Mouse (Mus musculus): Measurements from ENCODE around the gene Ms4a6c. TPM values are rescaled to one million over a fixed set of nuclear protein-coding genes. Genes with fewer than 3 reads are reported as not detected.
"Not testable (repeated sequence)": the region's sequence is repeated elsewhere in the genome, so short reads cannot be mapped to it uniquely, and the experiment has no call there.

The Ms4a6c gene
- polyA plus RNA-seq, 1 experiment from 2014 or later = 4.2 TPM

DNA sequence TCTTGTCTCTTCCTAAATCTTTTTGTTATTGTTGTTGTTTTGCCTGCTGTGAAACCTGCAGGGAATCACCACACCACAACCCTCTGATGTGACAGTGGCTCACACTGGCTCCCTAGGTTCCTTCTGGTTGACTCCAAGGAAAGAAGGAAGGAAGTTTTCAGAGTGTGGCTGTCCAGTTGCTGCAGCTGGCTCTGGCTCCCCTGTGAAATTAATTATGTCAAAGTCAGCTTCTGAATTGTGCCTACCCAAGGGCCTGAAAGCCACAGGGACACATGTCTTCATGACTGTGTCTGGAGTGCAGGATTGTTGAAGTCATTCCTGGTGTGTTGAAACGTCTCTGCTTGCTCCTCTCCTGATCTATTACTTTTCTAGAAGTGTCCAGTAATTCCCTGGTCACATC is 805 bp upstream of the Ms4a6c start:
- not testable (repeated sequence) for H3K27ac ChIP-seq (ENCODE audit: low read length); H3K4me3 ChIP-seq (ENCODE audit: low read length); H3K9ac ChIP-seq (ENCODE audit: low read length); ATAC-seq (replicated peaks; ENCODE audit: extremely low read depth, insufficient read depth, low FRiP score); H3K4me2 ChIP-seq (ENCODE audit: low read depth, low read length); H3K36me3 ChIP-seq (ENCODE audit: control insufficient read depth, insufficient read depth); H3K4me1 ChIP-seq (ENCODE audit: control insufficient read depth, insufficient read depth, low read length); H3K27me3 ChIP-seq (ENCODE audit: control insufficient read depth, insufficient read depth, low read length); H3K9me3 ChIP-seq (replicated peaks; ENCODE audit: control insufficient read depth, low read length)
- 54% methylated on average over 1 of the region's 1 CpGs for WGBS

DNA sequence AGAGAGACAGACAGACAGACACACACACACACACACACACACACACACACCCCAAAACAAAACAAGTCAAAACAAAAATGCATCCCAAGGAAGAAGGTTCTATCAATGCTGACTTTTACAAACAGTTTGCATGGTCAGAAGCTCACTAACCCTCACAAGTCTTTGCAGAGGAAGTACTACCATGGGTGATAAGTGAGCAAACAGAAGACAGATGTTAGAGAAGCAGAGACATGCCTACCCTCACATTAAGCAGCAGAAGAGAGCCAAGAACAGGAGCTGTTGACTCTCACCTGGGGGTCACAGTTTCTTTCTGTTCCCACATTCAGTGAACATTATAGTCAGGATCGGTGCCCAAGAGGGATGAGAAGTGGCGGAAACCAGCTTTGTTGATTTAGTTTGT is 10.5 kb downstream of the Ms4a6c start:
- Histone ChIP-seq H3K4me1 (ENCODE audit: control insufficient read depth, insufficient read depth, low read length) (no peaks in the 10 kb centered on the region), H3K27me3 (ENCODE audit: control insufficient read depth, insufficient read depth, low read length) (no peaks in the 10 kb centered on the region), H3K4me3 (ENCODE audit: low read length) (no peak overlapping the region), H3K36me3 (ENCODE audit: control insufficient read depth, insufficient read depth) (no peaks in the 10 kb centered on the region), H3K4me2 (ENCODE audit: low read depth, low read length) (no peak overlapping the region), H3K9ac (ENCODE audit: low read length) (no peak overlapping the region), H3K27ac (ENCODE audit: low read length) (no peak overlapping the region), H3K9me3 (replicated peaks; ENCODE audit: control insufficient read depth, low read length) (no peaks in the 10 kb centered on the region)
- WGBS = 75% methylated on average over 2 of the region's 2 CpGs
- ATAC-seq (replicated peaks; ENCODE audit: extremely low read depth, insufficient read depth, low FRiP score) = no peak

DNA sequence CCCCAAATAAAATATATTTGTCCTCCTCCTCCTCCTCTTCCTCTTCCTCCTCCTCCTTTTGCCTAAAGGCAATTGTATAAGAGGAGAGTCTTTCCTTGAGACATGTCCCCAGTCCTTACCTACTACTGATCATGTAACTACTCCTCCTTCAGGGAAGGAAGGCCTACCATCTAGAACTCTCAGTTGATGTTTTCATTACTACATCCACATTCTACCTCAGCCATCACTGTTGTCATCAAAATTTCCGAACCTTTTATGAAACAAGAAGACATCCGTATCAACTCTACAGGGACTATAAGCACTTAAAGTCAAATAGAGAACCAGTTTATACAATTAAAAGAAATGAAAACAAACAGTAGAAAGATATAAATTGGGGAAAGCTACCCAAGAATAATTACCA is 13.5 kb downstream of the Ms4a6c start:
- Histone ChIP-seq H3K9me3 (replicated peaks; ENCODE audit: control insufficient read depth, low read length) (no peaks in the 10 kb centered on the region), H3K36me3 (ENCODE audit: control insufficient read depth, insufficient read depth) (no peaks in the 10 kb centered on the region), H3K4me2 (ENCODE audit: low read depth, low read length) (no peak overlapping the region), H3K9ac (ENCODE audit: low read length) (no peak overlapping the region), H3K4me3 (ENCODE audit: low read length) (no peak overlapping the region), H3K27me3 (ENCODE audit: control insufficient read depth, insufficient read depth, low read length) (no peaks in the 10 kb centered on the region), H3K27ac (ENCODE audit: low read length) (no peak overlapping the region), H3K4me1 (ENCODE audit: control insufficient read depth, insufficient read depth, low read length) (no peaks in the 10 kb centered on the region)
- 82% methylated on average over 2 of the region's 2 CpGs for WGBS
- no peak for ATAC-seq (replicated peaks; ENCODE audit: extremely low read depth, insufficient read depth, low FRiP score)

DNA sequence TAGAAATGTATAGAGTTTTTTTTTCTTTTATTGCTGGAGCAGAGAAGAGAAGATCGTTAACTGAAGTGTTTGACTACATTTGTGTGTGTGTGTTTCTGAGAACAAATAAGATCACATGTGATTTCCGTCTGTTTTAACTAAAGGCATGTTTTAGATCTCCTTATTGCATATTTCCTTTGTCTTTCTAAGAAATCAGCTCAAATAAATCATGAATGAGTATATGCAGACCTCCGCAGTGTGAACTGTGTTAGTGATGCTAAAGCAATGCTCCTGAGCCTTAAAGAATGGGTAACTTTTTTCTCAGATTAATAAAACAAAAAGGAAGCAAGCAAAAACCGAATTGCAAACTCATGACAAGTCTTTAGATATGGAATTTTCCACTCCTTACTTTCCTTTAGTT is 14.8 kb downstream of the Ms4a6c start:
- H3K4me3 ChIP-seq (ENCODE audit: low read length) = no peak overlapping the region
- H3K27ac ChIP-seq (ENCODE audit: low read length) = no peak overlapping the region
- no peak overlapping the region for H3K9ac ChIP-seq (ENCODE audit: low read length)
- H3K4me1 ChIP-seq (ENCODE audit: control insufficient read depth, insufficient read depth, low read length) = no peaks in the 10 kb centered on the region
- no peaks in the 10 kb centered on the region for H3K27me3 ChIP-seq (ENCODE audit: control insufficient read depth, insufficient read depth, low read length)
- H3K4me2 ChIP-seq (ENCODE audit: low read depth, low read length) = no peak overlapping the region
- no peak for ATAC-seq (replicated peaks; ENCODE audit: extremely low read depth, insufficient read depth, low FRiP score)
- H3K9me3 ChIP-seq (replicated peaks; ENCODE audit: control insufficient read depth, low read length) = no peaks in the 10 kb centered on the region
- WGBS = 62% methylated on average over 4 of the region's 4 CpGs
- no peaks in the 10 kb centered on the region for H3K36me3 ChIP-seq (ENCODE audit: control insufficient read depth, insufficient read depth)

DNA sequence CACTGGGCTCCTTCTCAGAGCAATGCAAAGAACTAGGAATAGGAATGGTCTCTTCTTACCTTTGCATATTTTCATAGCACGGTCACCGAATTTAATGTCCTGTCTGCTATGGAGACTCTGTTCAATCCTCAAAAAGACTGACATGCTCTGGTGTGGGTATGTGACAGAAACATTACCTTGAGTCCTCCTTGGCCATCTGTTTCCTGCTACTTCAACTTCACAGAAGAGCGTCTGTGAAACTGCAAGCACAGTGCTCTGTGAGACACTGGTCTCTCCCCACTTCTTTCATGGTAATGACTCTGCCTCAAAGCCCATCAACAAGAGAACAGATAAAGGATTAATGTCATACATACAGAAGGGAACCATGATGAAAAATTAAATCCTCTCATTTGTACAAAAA is 15.2 kb downstream of the Ms4a6c start:
- Histone ChIP-seq H3K4me2 (ENCODE audit: low read depth, low read length) (no peak overlapping the region), H3K9ac (ENCODE audit: low read length) (no peak overlapping the region), H3K4me1 (ENCODE audit: control insufficient read depth, insufficient read depth, low read length) (no peaks in the 10 kb centered on the region), H3K27ac (ENCODE audit: low read length) (no peak overlapping the region), H3K9me3 (replicated peaks; ENCODE audit: control insufficient read depth, low read length) (no peaks in the 10 kb centered on the region), H3K36me3 (ENCODE audit: control insufficient read depth, insufficient read depth) (no peaks in the 10 kb centered on the region), H3K4me3 (ENCODE audit: low read length) (no peak overlapping the region), H3K27me3 (ENCODE audit: control insufficient read depth, insufficient read depth, low read length) (no peaks in the 10 kb centered on the region)
- 78% methylated on average over 3 of the region's 3 CpGs for WGBS
- no peak for ATAC-seq (replicated peaks; ENCODE audit: extremely low read depth, insufficient read depth, low FRiP score)

DNA sequence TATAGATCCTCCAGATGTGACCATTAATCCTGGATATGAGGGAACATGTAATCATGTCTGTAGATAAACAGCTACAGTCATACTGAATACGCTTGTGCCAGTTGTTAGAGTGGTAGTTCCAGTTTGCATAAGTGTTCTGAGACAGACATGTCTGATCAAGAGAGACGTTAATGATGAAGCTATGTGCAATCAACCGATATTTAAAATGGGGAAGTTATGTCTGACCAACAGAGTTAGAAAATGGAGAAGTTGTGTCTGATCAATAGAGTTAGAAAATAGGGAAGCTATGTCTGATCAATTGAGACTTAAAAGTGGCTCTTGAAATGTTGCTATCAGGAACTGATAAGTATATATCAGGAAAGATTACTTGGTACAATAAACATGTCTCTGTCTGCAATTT is 16.1 kb downstream of the Ms4a6c start:
- 79% methylated on average over 3 of the region's 3 CpGs for WGBS
- H3K9ac ChIP-seq (ENCODE audit: low read length) = no peak overlapping the region
- no peak overlapping the region for H3K4me2 ChIP-seq (ENCODE audit: low read depth, low read length)
- no peak overlapping the region for H3K4me3 ChIP-seq (ENCODE audit: low read length)
- no peak overlapping the region for H3K27ac ChIP-seq (ENCODE audit: low read length)
- H3K4me1 ChIP-seq (ENCODE audit: control insufficient read depth, insufficient read depth, low read length) = no peaks in the 10 kb centered on the region
- H3K36me3 ChIP-seq (ENCODE audit: control insufficient read depth, insufficient read depth) = no peaks in the 10 kb centered on the region
- no peak for ATAC-seq (replicated peaks; ENCODE audit: extremely low read depth, insufficient read depth, low FRiP score)
- no peaks in the 10 kb centered on the region for H3K9me3 ChIP-seq (replicated peaks; ENCODE audit: control insufficient read depth, low read length)
- no peaks in the 10 kb centered on the region for H3K27me3 ChIP-seq (ENCODE audit: control insufficient read depth, insufficient read depth, low read length)

DNA sequence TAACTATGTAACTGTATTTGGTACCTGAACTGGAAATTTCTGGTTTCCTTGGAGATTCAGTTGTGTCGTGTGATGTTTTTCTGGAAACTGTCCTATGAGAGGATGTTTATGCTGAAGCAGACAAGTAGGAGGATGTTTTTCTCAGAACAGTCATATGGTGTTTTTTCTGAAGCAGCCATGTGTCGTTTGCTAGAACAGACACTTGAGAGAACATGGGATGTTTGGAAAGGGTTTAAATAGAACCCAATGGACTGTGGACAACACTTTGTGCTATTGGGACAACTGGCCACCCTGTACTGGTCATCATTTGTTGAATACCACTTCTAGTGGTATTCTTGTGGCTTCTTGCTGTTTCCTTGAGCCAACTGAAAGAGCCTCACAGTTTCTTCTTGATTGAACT is 16.6 kb downstream of the Ms4a6c start, which contains the start of gene Gm8369:
TSS of gene Gm8369 (plus strand) at position 193 of the 400 bp plus-strand sequence.
- no peak within 1 kb of the TSS for H3K27ac ChIP-seq (ENCODE audit: low read length)
- no peaks in the 10 kb centered on the region for H3K27me3 ChIP-seq (ENCODE audit: control insufficient read depth, insufficient read depth, low read length)
- H3K4me1 ChIP-seq (ENCODE audit: control insufficient read depth, insufficient read depth, low read length) = no peaks in the 10 kb centered on the region
- no peaks in the 10 kb centered on the region for H3K9me3 ChIP-seq (replicated peaks; ENCODE audit: control insufficient read depth, low read length)
- no peak for ATAC-seq (replicated peaks; ENCODE audit: extremely low read depth, insufficient read depth, low FRiP score)
- 65% methylated on average over 2 of the region's 2 CpGs for WGBS
- H3K9ac ChIP-seq (ENCODE audit: low read length) = no peak within 1 kb of the TSS
- H3K4me3 ChIP-seq (ENCODE audit: low read length) = no peak within 1 kb of the TSS
- no peaks in the 10 kb centered on the region for H3K36me3 ChIP-seq (ENCODE audit: control insufficient read depth, insufficient read depth)
- H3K4me2 ChIP-seq (ENCODE audit: low read depth, low read length) = no peak within 1 kb of the TSS

DNA sequence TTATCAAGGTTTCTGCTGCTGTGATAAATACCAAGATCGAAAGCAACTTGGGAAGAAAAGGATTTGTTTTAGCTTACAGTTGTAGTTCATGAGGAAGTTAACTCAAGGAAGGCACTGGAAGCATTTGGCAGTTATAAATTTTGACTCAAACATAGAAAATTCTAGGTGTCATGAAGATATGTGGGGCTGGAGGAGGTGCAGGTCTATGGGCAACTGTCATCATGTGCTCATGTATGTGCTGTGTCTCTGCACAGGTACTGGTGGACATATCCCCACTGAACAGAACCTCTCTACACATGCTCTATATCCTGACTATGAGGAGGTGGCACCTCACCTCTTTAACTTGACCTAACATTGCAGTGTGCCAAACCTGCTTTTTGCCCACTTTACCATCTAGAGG is 17.4 kb downstream of the Ms4a6c start:
- WGBS = 83% methylated on average over 1 of the region's 1 CpGs

DNA sequence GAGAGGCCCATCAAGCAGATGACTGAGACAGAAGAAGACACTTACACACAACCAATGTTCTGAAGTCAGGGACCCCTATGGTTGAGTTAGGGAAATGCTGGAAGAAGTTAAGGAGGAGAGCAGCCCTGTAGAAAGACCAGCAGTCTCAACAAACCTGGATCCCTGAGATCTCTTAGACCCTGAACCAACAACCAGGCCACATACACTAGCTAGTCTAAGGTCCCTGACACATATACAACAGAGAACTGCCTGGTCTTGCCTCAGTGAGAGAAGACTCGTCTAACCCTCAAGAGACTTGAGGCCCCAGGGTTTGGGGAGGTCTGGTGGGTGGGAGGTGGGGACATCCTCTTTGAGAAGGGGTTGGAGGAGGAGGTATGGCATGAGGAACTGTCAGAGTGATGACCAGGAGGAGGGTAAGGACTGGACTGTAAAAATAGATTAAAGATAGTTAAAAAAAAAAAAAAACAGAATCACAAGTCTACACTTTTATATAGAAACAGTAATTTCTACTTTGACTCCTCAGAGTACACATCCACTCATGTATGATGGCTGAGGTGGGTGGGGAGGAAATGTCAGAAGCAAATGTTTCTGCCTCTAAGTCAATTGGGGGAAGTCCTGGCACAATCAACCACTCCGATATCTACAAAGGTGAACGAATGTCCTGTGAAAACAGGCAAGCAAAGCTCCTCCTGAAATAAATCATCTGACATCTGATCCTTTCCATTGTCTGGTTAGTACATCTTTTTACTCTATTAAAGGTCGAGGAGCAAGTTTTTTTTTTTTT is 22.4 kb downstream of the Ms4a6c start:
- WGBS = 59% methylated on average over 4 of the region's 4 CpGs
- no peak overlapping the region for H3K9ac ChIP-seq (ENCODE audit: low read length)
- ATAC-seq (replicated peaks; ENCODE audit: extremely low read depth, insufficient read depth, low FRiP score) = no peak

More for the DNA sequence above, 17.4 kb downstream of the Ms4a6c start:
- Histone ChIP-seq H3K9ac (ENCODE audit: low read length) (no peak overlapping the region), H3K36me3 (ENCODE audit: control insufficient read depth, insufficient read depth) (no peaks in the 10 kb centered on the region), H3K4me2 (ENCODE audit: low read depth, low read length) (no peak overlapping the region), H3K27ac (ENCODE audit: low read length) (no peak overlapping the region), H3K4me1 (ENCODE audit: control insufficient read depth, insufficient read depth, low read length) (no peaks in the 10 kb centered on the region), H3K27me3 (ENCODE audit: control insufficient read depth, insufficient read depth, low read length) (no peaks in the 10 kb centered on the region), H3K4me3 (ENCODE audit: low read length) (no peak overlapping the region), H3K9me3 (replicated peaks; ENCODE audit: control insufficient read depth, low read length) (no peaks in the 10 kb centered on the region)
- no peak for ATAC-seq (replicated peaks; ENCODE audit: extremely low read depth, insufficient read depth, low FRiP score)

More for the DNA sequence above, 22.4 kb downstream of the Ms4a6c start:
- no peak overlapping the region for H3K4me2 ChIP-seq (ENCODE audit: low read depth, low read length)
- no peak overlapping the region for H3K4me3 ChIP-seq (ENCODE audit: low read length)
- H3K27ac ChIP-seq (ENCODE audit: low read length) = no peak overlapping the region
- no peaks in the 10 kb centered on the region for H3K9me3 ChIP-seq (replicated peaks; ENCODE audit: control insufficient read depth, low read length)
- no peaks in the 10 kb centered on the region for H3K36me3 ChIP-seq (ENCODE audit: control insufficient read depth, insufficient read depth)
- H3K4me1 ChIP-seq (ENCODE audit: control insufficient read depth, insufficient read depth, low read length) = no peaks in the 10 kb centered on the region
- no peaks in the 10 kb centered on the region for H3K27me3 ChIP-seq (ENCODE audit: control insufficient read depth, insufficient read depth, low read length)
